Mouse (Mus musculus) frontal cortex, adult 2 months (tissue): Measurements from ENCODE around the gene Ccdc103. TPM values are rescaled to one million over a fixed set of nuclear protein-coding genes. Genes with fewer than 3 reads are reported as not detected.

Source experiments
- DNase-seq, 2 experiments: peaks; one replicate each; pipeline ENCODE4 v3.0.0; 2022; ENCODE audit warnings: low spot score in 1 of 2; ENCODE audit errors: extremely low spot score in 1 of 2
- polyA plus RNA-seq: library from polyadenylated mRNA; depleted of rRNA; stranded (reverse); fragments of >200 nt; gene quantifications from 2 replicates; pipeline ENCODE4 v1.2.3, GENCODE M21; 2012

Ccdc103 gene
- polyA plus RNA-seq, 1 experiment: 2.3 TPM

GRCm38 (mm10) chr11:102888135-102888534 lies 7.1 kb downstream of the Ccdc103 start:
- DNase-seq: peak; percentile 23 to 67

- DNase-seq: no peak
These were observed 9.1 kb downstream of the Ccdc103 start for GRCm38 (mm10) chr11:102890096-102890495.

- no peak for DNase-seq
These were observed 12.1 kb downstream of the Ccdc103 start for GRCm38 (mm10) chr11:102893015-102893651.

DNA sequence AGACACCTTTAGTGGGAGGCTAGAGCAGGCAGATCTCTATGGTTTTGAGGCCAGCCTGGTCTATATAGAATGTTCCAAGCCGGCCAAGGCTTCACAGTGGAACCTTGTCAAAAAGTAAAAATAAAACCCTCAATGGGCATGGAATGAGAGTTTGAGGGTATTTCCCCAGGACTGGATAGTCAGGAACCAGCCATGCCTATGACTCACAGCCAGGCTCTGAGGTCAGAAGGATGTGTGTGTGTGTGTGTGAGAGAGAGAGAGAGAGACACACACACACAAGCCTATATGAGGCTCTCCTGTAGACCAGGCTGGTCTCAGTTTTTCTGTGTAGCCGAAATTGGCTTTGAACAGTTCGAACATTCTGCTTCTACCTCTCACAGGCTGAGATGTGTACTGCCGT lies 13.7 kb downstream of the Ccdc103 start:
- no peak for DNase-seq

DNA sequence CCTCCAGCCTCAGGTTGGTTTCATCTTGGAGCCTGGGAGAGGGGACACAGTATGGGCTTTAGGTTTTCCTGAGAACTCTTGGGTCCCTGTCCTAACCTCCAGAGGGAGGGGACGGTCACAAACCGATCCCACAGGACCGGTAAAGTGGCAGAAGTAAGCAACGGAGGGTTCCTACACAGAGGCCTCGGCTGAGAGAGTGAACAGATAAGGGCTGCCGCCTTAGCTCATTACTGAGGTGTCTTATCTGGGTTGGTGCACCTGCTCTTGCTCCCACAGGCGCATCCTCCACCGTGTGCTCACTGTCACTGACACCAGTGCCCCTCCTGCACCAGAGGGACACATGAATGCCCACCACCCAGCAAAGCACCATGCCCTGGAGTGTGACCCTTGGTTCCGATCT lies 14.8 kb downstream of the Ccdc103 start:
- no peak for DNase-seq

- DNase-seq: no peak
These were observed 15.6 kb downstream of the Ccdc103 start for GRCm38 (mm10) chr11:102896641-102897040.

GRCm38 (mm10) chr11:102898408-102898807 lies 17.4 kb downstream of the Ccdc103 start:
- peak in 1 of 2 experiments; percentile 28 for DNase-seq

DNA sequence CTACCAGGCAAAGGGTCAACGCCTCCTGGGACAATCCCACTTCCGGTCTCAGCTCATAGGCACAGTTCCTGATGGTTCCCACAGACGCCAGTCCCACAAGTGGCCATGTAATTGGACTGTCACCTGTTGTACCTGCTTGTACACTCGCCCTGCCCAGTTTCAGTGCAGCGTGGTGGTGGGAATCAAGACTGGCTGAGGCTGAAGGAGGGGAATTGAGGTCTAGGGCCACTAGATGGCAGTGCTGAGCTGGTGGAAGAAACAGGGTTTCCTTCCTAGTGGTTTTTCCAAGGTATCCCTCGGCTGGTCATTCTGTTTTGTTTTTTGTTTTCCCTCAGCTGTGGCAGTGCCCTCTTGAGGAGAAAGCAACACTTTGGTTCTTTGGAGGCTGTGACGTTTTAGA lies 19.8 kb downstream of the Ccdc103 start, which contains the start of gene Gfap:
Gfap (minus strand) TSS at position 150 of the 400 bp plus-strand sequence.
- peak; percentile 26 to 88 for DNase-seq

DNA sequence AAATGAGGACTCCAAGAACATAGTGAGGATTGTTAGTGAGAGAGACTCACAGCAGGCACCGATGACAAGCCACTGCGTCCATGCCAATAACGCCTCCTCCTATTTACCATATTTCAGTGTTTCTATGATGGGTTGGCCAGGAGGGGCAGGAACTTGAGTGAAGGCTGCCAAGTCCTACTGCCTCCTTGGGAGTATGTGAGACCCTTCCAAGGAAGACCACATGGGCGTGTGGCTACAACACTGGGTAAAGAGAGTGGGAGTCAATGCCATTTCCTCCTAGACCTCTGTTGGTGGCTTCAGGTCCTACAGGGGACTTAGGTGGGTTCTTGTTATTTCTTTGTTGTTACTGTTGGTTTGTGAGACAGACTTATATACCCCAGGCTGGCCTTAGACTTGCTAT lies 20.2 kb downstream of the Ccdc103 start:
- no peak for DNase-seq

DNA sequence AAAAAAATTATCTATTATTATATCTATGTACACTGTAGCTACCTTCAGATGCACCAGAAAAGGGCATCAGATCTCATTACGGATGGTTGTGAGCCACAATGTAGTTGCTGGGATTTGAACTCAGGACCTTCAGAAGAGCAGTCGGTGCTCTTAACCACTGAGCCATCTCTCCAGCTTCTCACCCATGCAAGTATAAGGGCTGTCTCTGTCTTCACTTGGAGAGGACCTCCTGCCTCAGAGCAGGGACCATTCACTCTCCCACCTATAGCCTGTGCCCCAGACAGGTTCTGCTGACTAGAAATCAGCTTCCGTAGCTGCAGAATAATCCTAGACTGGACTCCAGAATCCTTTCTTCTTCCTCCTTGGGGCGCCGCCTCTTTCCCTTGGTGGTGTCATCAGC lies 21.1 kb downstream of the Ccdc103 start:
- no peak for DNase-seq

- no peak for DNase-seq
These were observed 22.6 kb downstream of the Ccdc103 start for GRCm38 (mm10) chr11:102903654-102904053.

DNA sequence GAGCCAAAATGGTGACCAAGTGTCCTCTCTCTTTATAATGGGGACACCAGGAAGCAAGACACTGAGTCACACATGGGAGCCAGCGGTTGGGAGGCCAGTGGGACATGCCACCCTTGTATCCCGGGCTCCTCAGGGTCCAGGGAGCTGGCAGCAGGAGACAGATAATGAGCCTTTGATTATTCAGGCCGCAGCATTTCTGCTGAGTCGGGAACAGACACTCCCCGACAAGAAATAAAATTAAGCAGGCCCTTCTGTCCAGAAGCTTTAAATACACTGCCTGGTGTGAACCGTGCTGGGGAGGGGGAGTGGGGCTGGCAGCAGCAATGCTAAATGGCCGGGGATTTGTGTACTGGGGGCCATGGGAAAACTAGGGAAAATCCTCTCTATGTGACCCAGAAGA lies 30.4 kb downstream of the Ccdc103 start:
- no peak for DNase-seq

DNA sequence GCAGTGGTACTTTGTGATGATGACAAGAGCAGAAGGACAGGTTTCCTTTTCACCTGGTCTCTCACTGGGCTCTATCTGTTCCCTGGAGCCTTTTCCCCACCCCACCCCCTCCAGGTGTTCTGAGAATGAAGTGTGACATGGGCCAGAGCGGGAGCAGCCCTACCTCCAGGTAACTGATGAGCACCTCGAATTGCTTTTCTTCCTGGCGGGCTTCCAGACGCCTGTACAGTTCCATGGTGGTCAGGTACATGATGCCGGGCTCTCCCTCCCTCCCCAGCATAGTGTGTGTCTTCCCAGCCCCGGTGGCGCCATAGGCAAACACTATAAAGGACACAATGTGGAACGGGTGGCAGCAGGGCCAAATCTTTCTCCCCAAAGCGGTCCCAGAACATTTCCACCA lies 34.4 kb downstream of the Ccdc103 start:
- DNase-seq: no peak

DNA sequence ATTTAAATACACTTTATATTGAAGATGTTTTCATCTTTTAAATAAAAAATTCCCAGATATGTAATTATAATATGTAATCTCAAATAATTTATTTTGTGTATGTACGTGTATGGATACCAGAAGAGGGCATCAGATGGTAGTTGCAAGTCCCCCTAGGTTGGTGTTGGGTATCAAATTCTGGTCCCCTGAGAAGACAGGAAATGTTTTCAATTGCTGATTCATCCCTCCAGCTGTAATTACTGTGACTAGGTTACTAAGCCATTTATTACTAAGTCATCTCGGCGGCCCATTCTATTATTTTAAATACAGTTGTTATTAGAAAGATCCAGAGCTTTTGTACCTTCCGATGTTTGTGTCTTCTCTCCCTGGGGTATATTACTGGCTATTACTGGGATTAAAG lies 37.1 kb downstream of the Ccdc103 start:
- no peak for DNase-seq

- no peak for DNase-seq
These were observed 40.5 kb downstream of the Ccdc103 start for GRCm38 (mm10) chr11:102921491-102921890.

DNA sequence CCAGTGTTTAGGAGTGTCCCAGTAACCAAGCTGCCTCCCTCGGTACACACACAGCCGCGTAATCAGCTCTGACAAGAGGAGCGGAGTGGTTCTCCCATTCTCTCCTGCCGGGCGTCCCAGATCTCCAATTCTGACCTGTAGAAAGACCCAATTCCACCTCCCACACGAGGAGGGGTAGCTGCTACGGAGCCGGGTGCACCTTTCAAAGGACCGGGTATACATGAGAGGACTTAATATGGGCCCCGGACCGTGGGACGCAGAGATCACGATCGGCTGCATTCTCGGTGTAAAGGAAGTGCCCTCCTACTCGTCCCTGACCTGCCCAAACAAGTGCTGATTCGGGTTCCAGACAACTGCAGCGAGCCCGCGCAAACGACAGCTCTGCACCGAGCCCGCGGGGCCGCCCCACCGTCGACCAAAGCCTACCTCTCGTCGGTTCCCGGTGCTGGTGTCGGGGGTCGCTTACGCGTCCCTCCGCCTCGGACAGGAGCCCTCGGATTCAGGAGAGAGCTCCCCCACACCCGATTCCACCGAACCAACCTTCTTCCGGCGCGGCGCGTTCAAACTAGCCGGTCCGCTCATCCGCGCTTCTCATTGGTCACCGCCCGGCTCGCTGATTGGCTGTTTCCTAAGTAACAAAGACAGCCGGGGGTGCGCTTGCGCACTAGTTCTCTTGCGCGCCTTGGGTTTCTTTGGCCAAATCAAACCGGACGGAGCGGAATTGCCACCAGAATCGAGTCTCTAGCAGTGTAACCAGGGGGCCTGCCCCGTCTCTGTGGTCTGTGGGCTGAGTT lies 43.8 kb downstream of the Ccdc103 start, which contains the start of gene Kif18b:
Kif18b (minus strand) TSS at position 568 of the 794 bp plus-strand sequence.
- peak; percentile 89 to 95 for DNase-seq

- no peak for DNase-seq
These were observed 44.3 kb downstream of the Ccdc103 start for GRCm38 (mm10) chr11:102925351-102925717.

GRCm38 (mm10) chr11:102930672-102931071 lies 49.7 kb downstream of the Ccdc103 start:
- DNase-seq: no peak
